26 mouse cellular contexts compared by ENCODE assay signal in genomic region chr6:51808011-51808410, GRCm38 (mm10).
DNase-seq lines count a peak whose midpoint lies in the region; ATAC-seq lines count a peak whose summit lies in the region.
"Had no signal": no experiment of that assay in that cellular context is flagged by ENCODE, and none has a peak within 500 bp of the region (broad histone marks: within the 10 kb centered on the region; RNA-seq: fewer than 3 reads in every experiment).

No protein-coding gene starts in this region.

- DNase-seq in ES-CJ7 (ENCODE audit: low read depth, low spot score) (peak; percentile 64), WW6 (ENCODE audit: low read depth, low spot score) (peak; percentile 7)
- no peak for DNase-seq in limb, embryonic 11.5 days (ENCODE audit: low spot score)
- no peak for DNase-seq in layer of hippocampus, postnatal 25 days (ENCODE audit: extremely low spot score in 1 of 2, low spot score in 1 of 2)
- DNase-seq in layer of hippocampus, adult 11-12 months (ENCODE audit: low spot score), result no peak
- no peak for DNase-seq in spleen, adult 12 weeks (ENCODE audit: low spot score)
- DNase-seq: adrenal gland, postnatal 14 days; cerebellum, adult 11 months; cerebellum, adult 2 months; cerebellum, adult 9-11 months; cerebellum, postnatal 25 days; forebrain, postnatal 0 days; gastrocnemius, adult 2 months; gastrocnemius, postnatal 25 days; heart, adult 18-20 months; heart, postnatal 10 days; heart, postnatal 36 days had no signal

- H3K4me2 ChIP-seq in limb, embryonic 11.5 days (ENCODE audit: low read depth, severe bottlenecking), result no peak overlapping the region
- H3K4me2 ChIP-seq: embryonic facial prominence, embryonic 12.5 days; embryonic facial prominence, embryonic 15.5 days; heart, embryonic 12.5 days; heart, embryonic 15.5 days; hindbrain, embryonic 14.5 days had no signal

- peaks cover 19% of the 10 kb centered on the region for H3K4me1 ChIP-seq in limb, embryonic 11.5 days (ENCODE audit: control insufficient read depth, insufficient read depth, low read length)
- H3K4me1 ChIP-seq: embryonic facial prominence, embryonic 15.5 days; heart, embryonic 12.5 days; heart, embryonic 15.5 days had no signal

- WGBS in limb, embryonic 11.5 days, result 69% methylated on average over 6 of the region's 6 CpGs

- ATAC-seq in limb, embryonic 11.5 days (ENCODE audit: insufficient number of reproducible peaks, low FRiP score, low TSS enrichment, low read depth), result no peak
- ATAC-seq: forebrain, embryonic 14.5 days; forebrain, postnatal 0 days; Patski had no signal

- H3K9ac ChIP-seq in limb, embryonic 11.5 days (ENCODE audit: low read length), result no peak overlapping the region
- H3K9ac ChIP-seq: embryonic facial prominence, embryonic 12.5 days; embryonic facial prominence, embryonic 15.5 days; forebrain, postnatal 0 days; heart, embryonic 12.5 days; heart, embryonic 15.5 days; hindbrain, embryonic 14.5 days had no signal

- H3K9me3 ChIP-seq in limb, embryonic 11.5 days (ENCODE audit: control insufficient read depth, low read length), result no peaks in the 10 kb centered on the region
- H3K9me3 ChIP-seq: embryonic facial prominence, embryonic 12.5 days; embryonic facial prominence, embryonic 15.5 days; G1E; heart, embryonic 12.5 days; heart, embryonic 15.5 days; hindbrain, embryonic 10.5 days had no signal

- no peaks in the 10 kb centered on the region for H3K27me3 ChIP-seq in limb, embryonic 11.5 days (ENCODE audit: control insufficient read depth, insufficient read depth, low read length)
- H3K27me3 ChIP-seq: embryonic facial prominence, embryonic 12.5 days; embryonic facial prominence, embryonic 15.5 days; heart, embryonic 12.5 days; heart, embryonic 15.5 days had no signal

- H3K4me3 ChIP-seq in limb, embryonic 11.5 days (ENCODE audit: low read depth, low read length), result no peak overlapping the region
- H3K4me3 ChIP-seq: embryonic facial prominence, embryonic 12.5 days; embryonic facial prominence, embryonic 15.5 days; gastrocnemius, adult 2 months; heart, embryonic 12.5 days; heart, embryonic 15.5 days; hindbrain, embryonic 10.5 days had no signal

- H3K27ac ChIP-seq in limb, embryonic 11.5 days (replicated peaks; ENCODE audit: low read depth, low read length), result 0 out of 2 replicates have a peak overlapping the region, but pooled peaks have one; percentile 47
- H3K27ac ChIP-seq: embryonic facial prominence, embryonic 12.5 days; embryonic facial prominence, embryonic 15.5 days; gastrocnemius, adult 2 months; heart, embryonic 15.5 days; hindbrain, embryonic 10.5 days; hindbrain, embryonic 14.5 days had no signal

- no peaks in the 10 kb centered on the region for H3K36me3 ChIP-seq in limb, embryonic 11.5 days (ENCODE audit: control insufficient read depth, insufficient read depth, low read length)
- H3K36me3 ChIP-seq: embryonic facial prominence, embryonic 12.5 days; embryonic facial prominence, embryonic 15.5 days; G1E; heart, embryonic 12.5 days; heart, embryonic 15.5 days; hindbrain, embryonic 10.5 days had no signal

Comparison
In these comparisons a context has a peak if more than half of its experiments do, and no peak if none do; other contexts are left out.
1. DNase-seq: peak in ES-CJ7 (single experiment) and WW6 (single experiment); none in limb, embryonic 11.5 days (single experiment), layer of hippocampus, postnatal 25 days (0 of 2), layer of hippocampus, adult 11-12 months (single experiment) and spleen, adult 12 weeks (single experiment).